Mouse (Mus musculus): Measurements from ENCODE around the gene Ablim2. TPM values are rescaled to one million over a fixed set of nuclear protein-coding genes. Genes with fewer than 3 reads are reported as not detected.
A peak's percentile ranks its signal among the peaks of the same experiment; 100 is the strongest.

The Ablim2 gene
- total RNA-seq, 2 experiments from 2014 or later: 40.7 to 42.5 TPM

DNA sequence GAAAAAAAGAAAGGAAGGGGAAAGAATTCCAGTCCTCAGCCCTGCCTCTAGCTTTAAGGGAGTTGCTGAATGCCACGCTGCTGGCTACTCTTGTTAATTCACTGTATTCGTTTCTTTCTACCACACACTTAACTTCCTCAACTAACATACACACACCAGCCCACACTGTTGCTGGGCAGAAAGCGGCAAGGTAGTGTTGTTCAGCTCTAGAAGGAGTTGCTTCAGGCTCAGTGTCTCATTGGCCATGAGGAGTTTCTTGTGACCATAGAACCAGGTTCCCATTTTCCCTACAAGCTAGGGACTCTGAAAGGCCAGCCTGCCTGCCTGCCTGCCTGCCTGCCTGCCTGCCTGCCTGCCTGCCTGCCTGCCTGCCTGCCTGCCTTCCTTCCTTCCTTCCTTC is 141.3 kb downstream of the Ablim2 start:
- DNase-seq: no peak
- peak overlapping the region; percentile 61 for H3K27ac ChIP-seq

GRCm38 (mm10) chr5:35900401-35901225 is 142.9 kb downstream of the Ablim2 start:
- no peak for DNase-seq
- intact Hi-C loops (cut with DNase I): no loop called here
- H3K27ac ChIP-seq: peak overlapping the region; percentile 57
- no peak overlapping the region for H3K4me3 ChIP-seq
- TF ChIP-seq CTCF (IDR thresholded peaks at IDR 0.05): no peak

More for the DNA sequence above, 141.3 kb downstream of the Ablim2 start:
- TF ChIP-seq CTCF (IDR thresholded peaks at IDR 0.05): no peak
- intact Hi-C loops (cut with DNase I): no loop called here
- H3K4me3 ChIP-seq: no peak overlapping the region

GRCm38 (mm10) chr5:35901226-35901809 is 143.6 kb downstream of the Ablim2 start:
- TF ChIP-seq CTCF (IDR thresholded peaks at IDR 0.05): no peak
- DNase-seq: no peak
- intact Hi-C loops (cut with DNase I): no loop called here
- Histone ChIP-seq H3K4me3 (no peak overlapping the region), H3K27ac (peak overlapping the region; percentile 35; the same call in 1 of the 2 replicates)

DNA sequence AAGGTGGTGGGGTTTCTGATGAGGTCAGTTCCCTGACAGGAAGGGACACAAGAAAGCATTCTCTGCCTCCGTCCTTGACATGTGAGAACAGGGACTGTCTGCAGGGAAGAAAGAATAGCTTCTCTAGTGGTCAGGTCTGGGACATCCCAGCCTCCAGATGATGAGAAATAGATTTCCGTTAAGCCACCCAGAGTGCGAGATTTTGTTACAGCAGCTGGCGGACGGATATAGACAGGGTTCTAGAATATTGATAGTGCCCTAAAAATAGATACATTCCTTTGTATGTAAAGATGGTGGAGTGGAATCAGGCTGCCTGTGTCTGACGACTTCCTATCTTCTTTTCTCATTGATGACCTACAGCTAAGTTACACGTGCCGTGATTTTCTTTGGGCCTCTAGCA is 145.8 kb downstream of the Ablim2 start:
- no peak for TF ChIP-seq CTCF (IDR thresholded peaks at IDR 0.05)
- no peak overlapping the region; the same call in 1 of the 2 replicates for H3K27ac ChIP-seq
- intact Hi-C loops (cut with DNase I): no loop called here
- no peak overlapping the region for H3K4me3 ChIP-seq
- no peak for DNase-seq

GRCm38 (mm10) chr5:35905283-35905682 is 147.6 kb downstream of the Ablim2 start:
- DNase-seq: peak; percentile 47
- Histone ChIP-seq H3K4me3 (peak overlapping the region; percentile 17), H3K27ac (peak overlapping the region; percentile 53)
- TF ChIP-seq CTCF (IDR thresholded peaks at IDR 0.05): no peak
- intact Hi-C loops (cut with DNase I): no loop called here

DNA sequence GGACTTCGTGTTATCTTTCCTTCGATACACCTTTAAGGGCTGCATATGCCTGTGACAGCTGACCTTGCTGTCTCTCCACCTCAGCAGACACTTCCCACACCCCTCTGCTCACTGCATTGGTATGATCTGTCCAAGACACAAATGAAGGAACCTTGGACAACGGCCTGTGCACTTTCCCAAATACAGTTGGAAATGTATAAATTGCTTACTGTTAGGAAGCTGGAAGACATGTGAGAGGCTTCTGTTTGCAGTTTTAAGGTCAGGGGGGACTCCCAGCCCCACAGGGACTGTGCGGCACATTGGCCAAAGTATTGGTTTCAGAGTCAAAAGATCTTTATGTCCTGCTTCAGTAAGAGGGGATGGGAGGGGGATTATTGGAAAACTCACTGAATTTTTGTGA is 149.4 kb downstream of the Ablim2 start:
- peak overlapping the region; percentile 82 for H3K27ac ChIP-seq

GRCm38 (mm10) chr5:35907633-35908426 is 150.2 kb downstream of the Ablim2 start:
- intact Hi-C loops (cut with DNase I): no loop called here
- TF ChIP-seq CTCF (IDR thresholded peaks at IDR 0.05): no peak
- Histone ChIP-seq H3K27ac (peak overlapping the region; percentile 82), H3K4me3 (peak overlapping the region; percentile 55)
- DNase-seq: peak; percentile 62

More for the DNA sequence above, 149.4 kb downstream of the Ablim2 start:
- DNase-seq: no peak
- intact Hi-C loops (cut with DNase I): no loop called here
- TF ChIP-seq CTCF (IDR thresholded peaks at IDR 0.05): no peak
- H3K4me3 ChIP-seq: no peak overlapping the region

- DNase-seq: no peak
- intact Hi-C loops (cut with DNase I): no loop called here
- TF ChIP-seq CTCF (IDR thresholded peaks at IDR 0.05): no peak
- Histone ChIP-seq H3K4me3 (peak overlapping the region; percentile 55), H3K27ac (peak overlapping the region; percentile 82)
Observed at GRCm38 (mm10) chr5:35908626-35909443, 151.2 kb downstream of the Ablim2 start.

DNA sequence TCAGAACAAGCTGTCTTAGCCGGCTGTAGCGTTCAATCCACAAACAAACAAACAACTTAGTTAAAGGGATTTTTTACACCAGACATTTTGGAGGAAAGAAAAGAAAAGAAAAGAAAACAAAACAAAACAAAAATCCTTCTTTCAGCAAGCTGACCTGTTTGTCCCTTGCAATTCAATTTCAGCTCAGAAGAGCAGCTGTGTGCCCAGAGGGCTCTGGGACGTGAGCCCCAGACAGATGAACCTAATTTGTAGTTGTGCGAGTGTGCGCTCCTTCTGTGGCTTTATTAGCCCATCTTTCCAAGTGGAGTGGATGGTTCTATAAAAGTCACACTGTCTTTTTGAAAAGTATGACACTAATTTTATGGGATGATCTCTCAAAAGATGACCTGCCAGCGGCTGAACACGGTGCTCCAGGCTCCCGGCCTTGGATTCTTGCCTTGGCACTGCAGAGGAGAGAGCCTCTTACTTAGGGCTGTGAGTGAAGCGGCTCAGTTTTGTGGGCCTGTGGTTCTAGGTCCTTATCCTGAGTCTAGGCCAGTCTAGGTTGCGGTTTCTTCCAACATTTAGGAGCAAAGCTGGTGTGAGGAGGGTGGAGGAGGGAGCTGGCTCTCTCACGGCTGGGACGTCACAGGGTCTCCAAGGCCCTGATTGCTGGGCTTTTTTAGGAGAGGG is 158.1 kb downstream of the Ablim2 start:
- H3K27ac ChIP-seq: peak overlapping the region; percentile 67
- H3K4me3 ChIP-seq: no peak overlapping the region
- peak; percentile 52 for DNase-seq
- TF ChIP-seq CTCF (IDR thresholded peaks at IDR 0.05): no peak
- intact Hi-C loops (cut with DNase I): no loop called here

GRCm38 (mm10) chr5:35916666-35917065 is 159.0 kb downstream of the Ablim2 start:
- Histone ChIP-seq H3K27ac (0 out of 2 replicates have a peak overlapping the region, but pooled peaks have one; percentile 16), H3K4me3 (no peak overlapping the region)
- TF ChIP-seq CTCF (IDR thresholded peaks at IDR 0.05): no peak
- no peak for DNase-seq
- intact Hi-C loops (cut with DNase I): no loop called here

- intact Hi-C loops (cut with DNase I): no loop called here
- Histone ChIP-seq H3K27ac (peak overlapping the region; percentile 68), H3K4me3 (peak overlapping the region; percentile 54)
- no peak for TF ChIP-seq CTCF (IDR thresholded peaks at IDR 0.05)
- no peak for DNase-seq
Observed at GRCm38 (mm10) chr5:35918387-35918786, 160.7 kb downstream of the Ablim2 start.
